Mouse (Mus musculus) urinary bladder, postnatal 25 days (tissue): ENCODE results near the gene Panx2.

Source experiments
- DNase-seq: peaks from one replicate; pipeline ENCODE4 v3.0.0; 2022; ENCODE audit warnings: low spot score

Gene Panx2

DNA sequence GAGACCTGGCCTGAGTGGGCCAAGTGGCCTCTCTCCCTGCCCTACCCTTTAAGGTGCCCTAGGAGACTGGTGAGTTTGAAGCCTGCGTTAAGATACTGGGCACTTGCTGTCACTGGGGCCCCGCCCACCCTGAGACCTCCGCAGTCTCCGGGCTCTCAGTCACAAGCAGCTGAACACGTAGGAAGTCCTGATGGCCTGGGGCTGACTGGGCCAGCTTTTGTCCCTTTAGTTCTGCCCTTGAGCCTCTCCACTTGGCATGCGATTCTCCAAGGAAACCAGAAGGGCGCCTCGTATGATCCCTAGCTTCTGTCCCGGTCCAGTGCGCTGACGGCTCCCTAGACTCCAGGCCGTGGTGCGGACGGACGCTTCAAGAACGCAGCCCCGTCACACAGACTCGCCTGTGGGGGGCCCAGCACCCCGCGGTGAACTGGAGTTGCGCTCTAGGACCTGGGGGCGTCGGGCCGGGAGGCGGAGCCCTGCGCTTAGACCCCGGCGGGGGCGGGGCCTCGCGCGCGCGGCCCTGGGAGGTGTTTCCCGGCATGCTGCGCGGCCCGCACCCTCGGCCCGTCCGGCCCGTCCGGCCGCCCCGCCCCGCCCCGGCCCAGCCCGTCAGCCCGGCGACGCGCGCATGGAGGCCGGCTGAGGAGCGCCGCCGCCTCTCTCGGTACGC, 16.1 kb downstream of the Panx2 start:
- peak; percentile 78 for DNase-seq

DNA sequence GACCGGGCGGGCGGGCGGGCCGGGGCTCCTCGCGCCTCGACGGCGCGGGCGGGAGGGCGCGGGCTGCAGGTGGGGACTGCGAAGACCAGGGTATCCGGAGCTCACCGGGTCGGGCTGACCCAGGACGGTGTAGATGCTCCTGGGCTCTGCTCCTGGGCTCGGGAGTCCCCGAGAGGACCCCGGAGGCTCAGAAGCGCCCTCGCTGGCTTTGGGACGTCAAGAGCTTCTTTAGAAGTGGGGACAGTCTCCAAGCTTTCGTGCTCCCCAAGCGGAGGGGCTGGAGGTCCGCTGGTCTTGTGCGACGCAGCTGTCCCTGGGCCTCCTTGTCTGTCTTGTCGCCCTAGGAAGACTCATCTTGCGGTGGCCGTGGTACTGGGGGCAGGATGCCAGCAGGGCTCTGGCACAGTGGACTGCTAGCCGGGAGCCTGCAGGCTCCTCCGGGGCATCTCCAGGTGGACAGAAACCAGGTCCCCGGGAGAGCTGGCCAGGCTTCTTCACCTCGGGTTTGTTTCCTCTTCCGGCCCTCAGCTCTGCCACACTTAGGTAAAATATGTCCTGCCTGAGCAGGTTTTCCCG, 16.7 kb downstream of the Panx2 start:
- DNase-seq: peak; percentile 46

DNA sequence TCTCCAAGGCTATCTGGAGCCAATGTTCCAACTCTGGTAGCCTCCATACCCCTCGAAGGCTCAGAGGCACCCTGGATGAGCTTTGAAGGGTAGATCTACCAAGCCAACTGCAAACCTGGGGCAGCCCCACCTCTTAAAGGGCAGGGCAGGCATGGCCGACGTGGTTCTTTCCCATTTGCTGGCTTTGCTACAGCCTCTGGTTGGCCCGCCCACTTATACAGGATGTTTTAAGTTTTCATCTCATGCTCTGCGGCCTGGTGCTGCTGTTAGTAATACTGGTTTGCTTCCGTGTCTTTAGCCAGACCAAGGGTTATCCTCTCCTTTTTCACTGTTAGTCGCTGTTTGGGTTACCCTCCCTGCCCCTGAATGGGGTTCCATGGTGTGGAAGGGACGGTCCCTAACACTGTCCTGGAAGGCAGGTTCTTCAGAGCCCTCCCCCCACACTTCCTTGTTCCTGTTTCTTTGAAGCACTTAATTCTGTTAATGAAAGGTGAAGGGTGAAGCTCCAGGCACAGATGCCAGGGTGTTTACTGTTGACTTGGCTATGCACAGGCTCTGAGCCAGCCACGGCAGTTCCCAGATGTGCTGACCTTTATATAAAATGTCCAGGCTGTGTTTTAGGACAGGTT, 18.8 kb downstream of the Panx2 start:
- peak; percentile 33 for DNase-seq

DNA sequence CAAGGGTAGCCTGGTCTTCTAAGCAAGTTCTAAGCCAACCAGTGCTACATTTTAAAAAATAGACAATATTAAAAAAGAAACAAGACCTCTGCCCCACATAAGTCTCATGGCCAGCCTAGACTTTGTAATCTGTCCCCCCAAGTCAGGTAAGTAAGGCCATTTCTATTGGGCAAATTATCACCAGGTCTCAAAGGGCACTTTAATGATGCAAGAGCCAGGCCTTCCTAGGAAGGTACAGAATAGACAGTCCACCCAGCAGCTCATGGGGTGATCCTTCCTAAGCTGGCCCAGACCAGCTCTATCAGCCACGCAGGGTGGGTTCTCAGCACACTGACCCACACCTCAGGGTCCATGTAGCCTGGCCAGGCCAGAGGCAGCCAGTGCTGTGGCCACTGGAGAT, 24.4 kb downstream of the Panx2 start:
- no peak for DNase-seq

DNA sequence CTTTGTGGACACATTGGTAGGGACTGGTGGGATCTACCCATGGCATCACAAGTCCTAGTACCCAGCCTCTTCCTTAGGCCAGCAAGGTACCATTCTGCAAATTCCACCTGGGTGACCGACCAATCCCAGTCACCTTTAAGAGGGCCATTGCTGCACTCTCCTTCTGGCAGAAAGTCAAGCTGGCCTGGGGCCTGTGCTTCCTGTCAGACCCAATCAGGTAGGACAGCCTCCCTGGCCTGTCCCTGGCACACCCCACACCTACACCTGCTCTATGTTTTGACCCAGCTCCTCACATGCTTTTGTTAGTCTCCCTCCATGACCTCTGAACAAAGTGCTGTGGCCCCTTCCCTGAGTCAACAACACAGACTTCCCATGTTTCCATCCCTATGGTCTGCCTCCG, 25.3 kb downstream of the Panx2 start:
- DNase-seq: no peak

DNA sequence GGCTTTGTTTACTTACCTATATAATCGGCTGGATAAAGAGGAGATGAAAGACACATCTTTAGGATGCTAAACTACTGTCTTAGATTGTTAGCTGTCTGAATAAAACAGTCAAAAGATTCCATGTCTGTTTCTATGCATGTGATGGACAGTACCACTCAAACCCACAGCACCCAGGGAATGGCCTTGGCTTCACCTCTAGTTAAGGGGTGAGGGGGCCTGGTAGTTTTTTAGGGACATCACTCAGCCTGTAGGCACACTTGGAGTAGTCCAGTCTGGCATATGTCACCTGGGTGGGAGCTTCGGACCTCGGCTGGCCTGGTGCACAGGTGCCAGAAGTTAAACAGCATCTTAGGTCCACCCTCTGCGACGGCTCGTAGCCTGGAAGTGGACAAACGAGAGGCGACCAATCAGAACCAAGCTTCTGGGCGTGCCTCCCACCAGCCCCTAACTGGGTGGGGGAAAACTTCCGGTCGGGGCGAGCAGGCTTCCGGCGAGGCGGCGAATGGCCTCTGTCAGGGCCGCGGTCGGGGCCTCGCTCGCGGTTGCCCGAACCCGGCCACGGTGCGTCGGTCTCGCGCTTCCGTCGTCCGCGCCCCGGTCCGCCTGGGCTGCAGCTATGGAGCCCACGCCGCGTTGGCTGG, 29.2 kb downstream of the Panx2 start, which contains the start of gene Selenoo:
Gene Selenoo (plus strand): TSS at position 478 of the 641 bp plus-strand sequence.
- peak; percentile 88 for DNase-seq

DNA sequence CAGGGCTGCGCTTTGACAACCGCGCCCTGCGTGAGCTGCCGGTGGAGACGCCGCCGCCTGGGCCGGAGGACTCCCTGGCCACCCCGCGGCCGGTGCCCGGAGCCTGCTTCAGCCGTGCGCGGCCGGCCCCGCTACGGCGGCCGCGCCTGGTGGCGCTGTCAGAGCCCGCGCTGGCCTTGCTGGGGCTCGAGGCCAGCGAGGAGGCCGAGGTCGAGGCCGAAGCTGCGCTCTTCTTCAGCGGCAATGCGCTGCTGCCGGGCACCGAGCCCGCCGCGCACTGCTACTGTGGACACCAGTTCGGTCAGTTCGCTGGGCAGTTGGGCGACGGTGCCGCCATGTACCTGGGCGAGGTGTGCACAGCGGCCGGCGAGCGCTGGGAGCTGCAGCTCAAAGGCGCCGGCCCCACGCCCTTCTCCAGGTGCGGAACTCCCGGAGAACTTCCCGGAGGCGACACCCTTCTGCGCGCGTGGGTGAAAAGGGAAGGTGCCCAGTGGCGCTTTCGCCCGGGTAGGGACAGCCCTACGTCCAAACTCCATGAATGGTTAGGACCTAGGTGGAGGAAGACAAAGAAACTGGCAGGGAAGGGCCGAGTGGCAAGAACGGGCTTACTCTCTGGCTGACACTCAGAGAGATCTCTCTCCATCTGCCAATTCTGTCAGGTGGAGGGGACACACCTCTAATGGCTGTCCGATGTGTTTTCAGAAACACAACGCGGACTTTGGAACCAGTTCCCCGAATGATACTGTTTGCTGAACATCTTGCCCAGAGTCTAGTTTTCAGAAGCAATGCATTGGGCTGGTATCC, 29.9 kb downstream of the Panx2 start:
- DNase-seq: peak; percentile 35

DNA sequence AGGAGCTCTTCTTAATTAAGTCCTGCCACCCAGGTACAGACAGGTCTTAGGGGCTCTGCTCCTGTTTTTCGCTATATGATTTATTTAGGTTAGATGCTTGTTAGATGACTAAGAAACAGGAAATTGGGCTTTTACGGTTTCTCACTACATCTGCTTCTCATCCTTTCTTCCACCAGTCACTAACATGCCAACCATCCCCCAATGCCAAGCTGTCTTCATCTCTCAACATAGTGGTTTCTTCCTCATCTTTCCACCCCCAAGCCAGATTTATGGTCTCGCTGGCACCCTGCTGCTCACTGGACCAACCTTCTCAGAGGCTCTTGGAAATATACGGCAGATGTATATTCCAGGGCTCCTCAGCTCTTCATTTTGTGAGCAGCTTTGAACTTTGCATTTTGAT, 31.1 kb downstream of the Panx2 start:
- DNase-seq: no peak

DNA sequence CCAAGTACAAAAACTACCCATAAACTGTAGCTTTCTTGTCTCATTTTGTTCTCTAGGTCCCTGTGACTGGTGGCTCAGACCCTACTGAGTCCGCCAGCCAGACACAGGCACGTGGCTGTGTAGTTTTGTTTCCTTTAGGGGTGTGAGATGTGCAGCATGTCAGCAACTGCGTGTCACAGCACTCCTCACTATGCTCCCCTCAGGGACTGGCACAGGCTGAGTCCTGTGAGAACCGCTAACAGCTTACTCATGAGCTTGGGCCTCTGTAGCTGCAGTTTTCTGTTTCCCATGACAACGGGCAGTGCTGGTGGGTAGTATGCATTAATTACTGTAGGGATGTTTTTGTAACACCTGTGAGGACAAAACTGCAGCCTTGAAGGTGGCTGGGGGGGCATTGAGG, 32.6 kb downstream of the Panx2 start:
- no peak for DNase-seq

DNA sequence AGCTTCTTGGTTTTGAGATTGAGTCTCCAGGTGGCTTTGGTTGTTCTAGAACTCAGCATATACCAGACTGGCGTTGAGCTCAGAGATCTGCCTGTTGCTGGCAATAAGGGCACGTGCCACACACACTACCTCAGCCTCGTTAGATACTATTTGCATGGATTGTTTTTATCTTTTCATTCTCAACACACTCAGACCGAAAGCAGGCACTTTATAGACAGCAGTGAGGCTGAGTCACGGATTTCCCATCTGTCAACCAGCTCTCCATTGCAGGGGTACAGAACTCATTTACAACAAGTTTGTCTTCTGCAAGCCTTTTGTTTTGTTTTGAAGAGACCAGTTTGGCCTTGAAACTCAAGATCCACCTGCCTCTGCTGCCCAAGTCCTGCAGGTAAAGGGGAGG, 37.9 kb downstream of the Panx2 start:
- no peak for DNase-seq

DNA sequence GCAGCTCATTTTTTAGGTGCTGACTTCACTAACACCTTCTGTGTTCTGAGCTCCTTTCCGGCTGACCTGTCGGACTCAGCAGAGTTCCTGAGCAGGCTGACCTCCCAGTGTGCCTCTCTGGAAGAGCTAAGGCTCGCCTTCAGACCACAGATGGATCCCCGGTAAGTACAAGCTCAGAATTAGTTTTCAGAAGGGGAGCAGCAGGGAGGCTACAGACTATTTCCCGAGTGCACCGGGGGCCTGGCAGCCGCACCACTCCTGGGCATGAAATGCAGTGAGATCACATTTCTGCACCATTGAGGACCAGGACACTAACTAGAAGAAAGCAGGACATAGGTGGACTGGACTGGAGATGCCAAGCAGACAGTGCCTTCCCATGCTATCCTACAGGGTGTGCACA, 39.1 kb downstream of the Panx2 start:
- DNase-seq: no peak

DNA sequence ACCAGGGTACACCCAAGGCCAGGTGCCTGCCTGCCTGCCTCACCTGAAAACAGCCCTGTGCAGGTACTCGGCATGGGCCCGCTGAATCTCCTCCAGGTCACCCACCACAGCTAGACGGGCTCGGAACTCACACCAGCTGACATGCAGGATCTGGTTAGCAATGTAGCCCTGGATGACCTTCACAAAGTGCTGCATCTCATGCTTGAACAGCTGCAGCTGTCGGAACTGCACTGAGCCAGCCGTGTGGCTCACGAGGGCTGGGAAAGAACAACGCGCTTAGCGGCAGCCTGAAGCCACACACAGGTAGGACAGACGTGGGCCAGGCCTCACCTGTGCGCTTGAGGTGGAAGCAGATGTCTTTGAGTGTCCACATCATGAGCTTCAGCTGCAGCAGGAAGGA, 41.3 kb downstream of the Panx2 start:
- no peak for DNase-seq

DNA sequence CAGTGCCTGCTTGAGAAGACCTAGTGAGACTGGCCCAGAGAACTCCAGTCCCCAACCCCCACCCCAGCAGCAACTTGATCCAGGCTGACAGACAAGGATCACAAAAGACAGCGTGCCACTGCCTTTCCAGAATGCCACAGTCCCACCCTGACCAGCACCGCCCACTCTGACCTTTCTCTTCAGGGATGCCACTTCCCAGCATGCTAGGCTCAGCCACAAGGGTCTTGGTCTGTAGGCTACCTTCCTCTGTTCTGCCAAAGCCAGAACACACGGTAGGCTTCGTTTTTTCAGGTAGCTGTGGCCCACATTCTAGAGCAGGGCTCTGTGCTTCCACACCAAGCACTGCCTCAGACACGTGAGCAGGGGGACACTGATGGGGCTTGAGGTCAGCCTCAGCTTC, 43.1 kb downstream of the Panx2 start:
- DNase-seq: no peak

DNA sequence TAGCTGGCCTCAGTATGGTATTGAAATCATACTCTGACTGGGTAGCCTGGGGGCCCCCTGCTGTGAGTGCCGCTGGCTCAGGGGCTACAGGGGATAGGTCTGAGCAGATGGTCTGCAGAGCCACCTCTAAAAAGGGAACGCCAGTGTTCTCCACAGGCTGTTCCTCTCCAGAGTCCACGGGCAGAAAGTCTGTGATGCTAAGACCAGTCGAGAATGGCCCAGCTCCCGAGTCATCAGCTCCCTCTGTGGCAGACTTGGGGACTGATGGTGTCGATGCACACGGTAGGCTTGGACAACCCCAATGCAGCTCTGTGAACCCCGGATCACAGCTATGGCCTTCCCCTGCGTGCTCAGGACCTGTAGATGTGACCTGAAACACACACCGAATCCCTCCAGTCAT, 44.4 kb downstream of the Panx2 start:
- no peak for DNase-seq

DNA sequence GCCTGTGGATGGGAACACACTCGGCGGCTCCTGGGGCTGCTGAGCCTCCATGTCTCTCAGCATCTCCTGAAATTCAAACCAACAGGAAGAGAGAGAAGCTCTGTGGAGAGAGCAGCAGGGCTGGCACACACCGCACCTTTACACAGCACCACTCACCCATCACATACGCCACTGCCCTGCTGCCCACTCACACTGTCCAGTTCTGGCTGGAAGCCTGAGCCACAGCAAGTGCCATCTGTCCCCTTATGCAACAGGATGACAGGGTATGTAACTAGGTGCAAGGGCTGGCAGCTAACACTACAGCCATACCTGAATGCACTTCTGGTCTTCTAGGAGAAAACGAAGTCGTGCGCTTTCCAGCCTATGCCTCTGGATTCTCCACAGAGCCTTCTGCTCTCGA, 44.9 kb downstream of the Panx2 start:
- DNase-seq: no peak

DNA sequence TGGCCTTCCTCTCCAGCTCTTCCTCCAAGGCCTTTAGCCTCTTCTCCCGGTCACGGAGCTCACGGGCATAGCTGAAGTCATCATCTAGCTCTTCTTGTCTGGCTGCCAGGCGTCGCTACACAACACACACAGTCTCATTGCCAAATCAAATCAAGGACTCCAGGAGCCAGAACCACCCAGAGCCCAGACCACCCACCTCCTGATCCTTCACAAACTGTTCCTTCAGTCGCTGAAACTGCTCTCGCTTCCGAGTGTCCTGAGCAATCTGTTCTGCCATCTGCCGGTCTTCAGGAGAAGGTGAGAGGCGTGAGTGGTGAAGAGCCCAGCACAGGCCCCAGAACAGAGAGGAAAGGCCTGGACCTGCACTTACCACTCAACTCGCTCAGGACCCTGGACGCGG, 46.5 kb downstream of the Panx2 start:
- no peak for DNase-seq

DNA sequence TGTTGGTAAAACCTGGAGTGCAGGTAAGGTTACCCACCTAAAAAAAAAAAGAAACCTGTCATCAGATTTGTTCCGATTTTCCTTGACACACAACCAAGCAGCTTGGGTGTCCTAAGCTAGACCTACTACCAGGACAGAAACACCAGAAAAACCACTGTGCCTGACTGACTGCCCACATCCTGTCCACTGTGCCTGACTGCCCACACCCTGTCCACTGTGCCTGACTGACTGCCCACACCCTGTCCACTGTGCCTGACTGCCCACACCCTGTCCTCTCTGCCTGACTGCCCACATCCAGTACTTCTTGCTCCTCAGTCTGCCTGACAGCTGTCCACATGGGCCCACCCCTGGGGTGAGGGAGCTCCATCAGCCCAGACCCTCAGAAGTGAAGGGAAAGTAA, 47.4 kb downstream of the Panx2 start:
- DNase-seq: no peak

DNA sequence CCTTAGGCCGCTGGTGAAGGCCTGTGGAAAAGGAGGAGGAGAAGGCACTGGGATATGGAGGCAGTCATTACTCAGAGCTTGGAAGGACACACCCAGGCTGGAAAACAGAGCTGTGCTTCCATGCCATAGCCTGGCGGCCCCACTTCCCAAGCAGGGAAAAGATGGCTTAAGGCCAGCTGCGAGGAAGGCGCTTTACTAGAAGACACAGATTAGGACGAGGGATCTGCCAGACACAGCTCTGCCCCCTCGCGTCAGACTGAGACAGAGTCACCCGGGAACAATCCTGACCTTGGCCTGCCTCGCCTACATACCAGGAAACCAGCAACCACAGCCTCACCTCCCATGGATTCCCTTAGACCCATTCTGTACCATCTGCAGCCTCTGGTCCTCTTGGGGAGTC, 50.6 kb downstream of the Panx2 start:
- DNase-seq: no peak

DNA sequence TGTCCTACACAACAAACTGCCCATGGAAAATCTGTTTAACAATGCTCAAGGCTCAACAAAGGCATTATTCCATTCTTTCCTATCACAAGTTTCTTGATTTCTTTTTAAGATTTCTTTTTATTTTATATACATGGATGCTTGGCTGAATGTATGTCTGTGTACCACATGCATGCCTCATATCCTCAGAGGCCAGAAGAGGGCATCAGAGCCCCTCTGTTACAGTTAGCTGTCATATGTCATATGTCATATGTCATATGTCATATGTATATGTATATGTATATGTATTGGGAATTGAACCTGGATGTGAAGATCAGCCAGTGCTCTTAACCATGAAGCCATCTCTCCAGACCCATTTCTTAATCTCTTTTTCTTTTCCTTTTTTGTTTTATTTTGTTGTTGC, 58.5 kb downstream of the Panx2 start:
- no peak for DNase-seq

DNA sequence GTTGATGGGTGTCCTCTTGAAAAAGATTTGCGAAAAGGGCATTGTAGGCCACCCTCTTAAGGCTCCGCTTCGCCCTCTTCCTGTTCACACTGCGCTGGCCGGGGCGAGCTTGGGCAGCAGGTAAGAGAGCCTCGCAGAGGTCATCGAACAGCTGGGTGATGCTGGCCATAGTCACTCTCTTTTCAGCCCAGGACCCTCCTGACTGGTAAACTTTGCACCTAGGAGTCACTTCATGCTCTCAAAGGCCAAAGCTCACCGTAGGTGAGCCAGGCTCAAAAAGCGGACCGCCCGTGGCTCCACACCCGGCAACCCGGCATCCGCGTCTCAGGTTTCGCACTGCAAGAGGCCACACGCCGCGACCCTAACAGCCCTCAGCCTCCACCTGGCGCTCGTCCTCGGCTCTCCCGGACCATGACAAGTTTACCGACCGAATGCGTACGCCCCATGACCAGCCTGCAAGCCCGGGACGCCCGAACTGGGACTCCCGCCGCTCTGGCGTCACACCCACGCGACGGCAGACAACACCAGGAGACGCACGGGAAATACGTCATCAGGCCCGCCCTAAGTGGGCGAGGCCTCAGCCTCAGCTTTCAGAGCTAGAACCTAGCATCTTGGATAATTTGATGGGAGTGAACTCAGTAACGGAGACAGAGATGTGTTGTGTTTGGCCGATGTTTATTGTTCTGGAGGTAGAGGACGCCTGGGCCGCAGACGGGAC, 63.3 kb downstream of the Panx2 start, which contains the start of gene Tubgcp6:
Gene Tubgcp6 (minus strand): TSS at position 464 of the 718 bp plus-strand sequence.
- DNase-seq: peak; percentile 95
